Mouse (Mus musculus) embryonic facial prominence, embryonic 15.5 days (tissue): ENCODE measurements around the gene Lfng. TPM values are rescaled to one million over a fixed set of nuclear protein-coding genes. Genes with fewer than 3 reads are reported as not detected.

Experiments
- ATAC-seq: fragments of 200-750 bp; cut with Nextera tagmentation; 2 replicates; pipeline ENCODE4 v1.8.0; 2017; ENCODE audit warnings: low read depth, moderate TSS enrichment; ENCODE audit not compliant: insufficient number of reproducible peaks, low FRiP score, low TSS enrichment
- H3K27ac ChIP-seq: fragments of 300-500 bp; sonication (generic); replicated peaks from 2 replicates; pipeline ENCODE4 v1.5.1; 2015; ENCODE audit warnings: mild to moderate bottlenecking, inconsistent platforms
- H3K27me3 ChIP-seq: fragments of 300-500 bp; sonication (generic); 2 replicates; pipeline ENCODE4 v1.6.1; 2015; ENCODE audit warnings: inconsistent platforms
- H3K36me3 ChIP-seq: fragments of 300-500 bp; sonication (generic); 2 replicates; pipeline ENCODE4 v1.6.1; 2015; ENCODE audit warnings: mild to moderate bottlenecking, inconsistent platforms
- H3K4me1 ChIP-seq: fragments of 300-500 bp; sonication (generic); 2 replicates; pipeline ENCODE4 v1.6.1; 2015; ENCODE audit warnings: inconsistent platforms
- H3K4me2 ChIP-seq: fragments of 300-500 bp; sonication (generic); replicated peaks from 2 replicates; pipeline ENCODE4 v1.6.1; 2015; ENCODE audit warnings: mild to moderate bottlenecking, inconsistent platforms
- H3K4me3 ChIP-seq: fragments of 300-500 bp; sonication (generic); replicated peaks from 2 replicates; pipeline ENCODE4 v1.5.1; 2015; ENCODE audit warnings: mild to moderate bottlenecking, inconsistent platforms
- H3K9ac ChIP-seq: fragments of 300-500 bp; sonication (generic); 2 replicates; pipeline ENCODE4 v1.6.1; 2015; ENCODE audit warnings: inconsistent platforms
- H3K9me3 ChIP-seq: fragments of 300-500 bp; sonication (generic); replicated peaks from 2 replicates; pipeline ENCODE4 v1.6.1; 2016; ENCODE audit warnings: inconsistent platforms
- WGBS: fragments of 180-500 bp; shearing (Covaris S2); methylation state at CpG from one replicate; pipeline ENCODE4 v1.1.7; 2015; 5-methylcytosine and 5-hydroxymethylcytosine counted together
- polyA plus RNA-seq: library from polyadenylated mRNA; unstranded; fragments of >200 nt; fragmentation: Nextera tagmentation; extraction: Ambion mirVana; gene quantifications from 2 replicates; pipeline ENCODE4 v1.2.1, GENCODE M21; 2015

Lfng gene
- polyA plus RNA-seq, 1 experiment from 2014 or later: 31.8 TPM

GRCm38 (mm10) chr5:140596426-140596825, 10.7 kb upstream of the Lfng start:
- Histone ChIP-seq H3K4me2 (no peak overlapping the region), H3K9ac (no peak overlapping the region), H3K27ac (peak overlapping the region; percentile 72), H3K4me3 (no peak overlapping the region), H3K36me3 (no peaks in the 10 kb centered on the region), H3K4me1 (peaks cover 36% of the 10 kb centered on the region), H3K27me3 (no peaks in the 10 kb centered on the region), H3K9me3 (no peaks in the 10 kb centered on the region)
- ATAC-seq: no peak
- 48% methylated on average over 3 of the region's 3 CpGs for WGBS

- ATAC-seq: no peak
- H3K4me2 ChIP-seq: no peak overlapping the region
- no peaks in the 10 kb centered on the region for H3K27me3 ChIP-seq
- 50% methylated on average over 18 of the region's 18 CpGs for WGBS
- no peaks in the 10 kb centered on the region for H3K36me3 ChIP-seq
- no peak overlapping the region for H3K9ac ChIP-seq
- no peak overlapping the region for H3K4me3 ChIP-seq
- peaks cover 37% of the 10 kb centered on the region for H3K4me1 ChIP-seq
- H3K27ac ChIP-seq: peak overlapping the region; percentile 72
- H3K9me3 ChIP-seq: no peaks in the 10 kb centered on the region
Observed at GRCm38 (mm10) chr5:140596927-140597588, 10.1 kb upstream of the Lfng start.

GRCm38 (mm10) chr5:140597787-140598186, 9.3 kb upstream of the Lfng start:
- no peak overlapping the region for H3K4me3 ChIP-seq
- no peak overlapping the region for H3K27ac ChIP-seq
- H3K9ac ChIP-seq: no peak overlapping the region
- no peaks in the 10 kb centered on the region for H3K9me3 ChIP-seq
- no peaks in the 10 kb centered on the region for H3K36me3 ChIP-seq
- H3K4me2 ChIP-seq: no peak overlapping the region
- no peak for ATAC-seq
- 78% methylated on average over 4 of the region's 4 CpGs for WGBS
- no peaks in the 10 kb centered on the region for H3K27me3 ChIP-seq
- H3K4me1 ChIP-seq: peaks cover 42% of the 10 kb centered on the region

GRCm38 (mm10) chr5:140599939-140600338, 7.2 kb upstream of the Lfng start:
- H3K4me2 ChIP-seq: no peak overlapping the region
- 63% methylated on average over 5 of the region's 5 CpGs for WGBS
- H3K36me3 ChIP-seq: no peaks in the 10 kb centered on the region
- H3K4me3 ChIP-seq: no peak overlapping the region
- H3K9me3 ChIP-seq: no peaks in the 10 kb centered on the region
- no peak overlapping the region for H3K9ac ChIP-seq
- H3K27ac ChIP-seq: no peak overlapping the region
- H3K4me1 ChIP-seq: peaks cover 50% of the 10 kb centered on the region
- no peak for ATAC-seq
- 0 out of 2 replicates have a peak, but pooled peaks cover under 1% of the 10 kb centered on the region for H3K27me3 ChIP-seq

- Histone ChIP-seq H3K36me3 (no peaks in the 10 kb centered on the region), H3K27me3 (peaks cover 16% of the 10 kb centered on the region; the same call in 1 of the 2 replicates), H3K9me3 (no peaks in the 10 kb centered on the region), H3K4me3 (no peak overlapping the region), H3K4me1 (peaks cover 58% of the 10 kb centered on the region), H3K4me2 (no peak overlapping the region), H3K9ac (no peak overlapping the region), H3K27ac (peak overlapping the region; percentile 76)
- peak; percentile 80 for ATAC-seq
- 41% methylated on average over 12 of the region's 12 CpGs for WGBS
Observed at GRCm38 (mm10) chr5:140601712-140602111, 5.4 kb upstream of the Lfng start.

- peaks cover 16% of the 10 kb centered on the region; the same call in 1 of the 2 replicates for H3K27me3 ChIP-seq
- 57% methylated on average over 2 of the region's 2 CpGs for WGBS
- H3K4me1 ChIP-seq: peaks cover 58% of the 10 kb centered on the region
- H3K36me3 ChIP-seq: no peaks in the 10 kb centered on the region
- no peak for ATAC-seq
- no peak overlapping the region for H3K4me3 ChIP-seq
- H3K9me3 ChIP-seq: no peaks in the 10 kb centered on the region
- H3K4me2 ChIP-seq: no peak overlapping the region
- no peak overlapping the region for H3K9ac ChIP-seq
- no peak overlapping the region; the same call in 1 of the 2 replicates for H3K27ac ChIP-seq
Observed at GRCm38 (mm10) chr5:140602540-140602939, 4.6 kb upstream of the Lfng start.

GRCm38 (mm10) chr5:140604386-140604785, 2.7 kb upstream of the Lfng start:
- no peaks in the 10 kb centered on the region for H3K9me3 ChIP-seq
- H3K9ac ChIP-seq: no peak overlapping the region
- H3K4me3 ChIP-seq: no peak overlapping the region
- peaks cover 19% of the 10 kb centered on the region; the same call in 1 of the 2 replicates for H3K27me3 ChIP-seq
- ATAC-seq: no peak
- no peaks in the 10 kb centered on the region for H3K36me3 ChIP-seq
- no peak overlapping the region for H3K4me2 ChIP-seq
- 35% methylated on average over 8 of the region's 8 CpGs for WGBS
- H3K4me1 ChIP-seq: peaks cover 74% of the 10 kb centered on the region
- H3K27ac ChIP-seq: no peak overlapping the region; the same call in 1 of the 2 replicates

GRCm38 (mm10) chr5:140605228-140605627, 1.9 kb upstream of the Lfng start:
- Histone ChIP-seq H3K36me3 (no peaks in the 10 kb centered on the region), H3K9me3 (no peaks in the 10 kb centered on the region), H3K27me3 (peaks cover 19% of the 10 kb centered on the region; the same call in 1 of the 2 replicates), H3K4me1 (peaks cover 78% of the 10 kb centered on the region), H3K9ac (no peak overlapping the region), H3K4me3 (no peak overlapping the region), H3K27ac (no peak overlapping the region), H3K4me2 (no peak overlapping the region)
- ATAC-seq: no peak
- WGBS: 23% methylated on average over 3 of the region's 3 CpGs

GRCm38 (mm10) chr5:140606386-140606785, 734 bp upstream of the Lfng start:
- WGBS: under 1% methylated on average over 23 of the region's 23 CpGs
- H3K27me3 ChIP-seq: peaks cover 19% of the 10 kb centered on the region; the same call in 1 of the 2 replicates
- H3K9ac ChIP-seq: 0 out of 2 replicates have a peak overlapping the region, but pooled peaks have one; percentile 0
- H3K9me3 ChIP-seq: no peaks in the 10 kb centered on the region
- H3K4me1 ChIP-seq: peaks cover 82% of the 10 kb centered on the region
- peak overlapping the region; percentile 90 for H3K4me2 ChIP-seq
- no peaks in the 10 kb centered on the region for H3K36me3 ChIP-seq
- H3K4me3 ChIP-seq: peak overlapping the region; percentile 63
- no peak for ATAC-seq
- H3K27ac ChIP-seq: peak overlapping the region; percentile 68

- Histone ChIP-seq H3K36me3 (peaks cover 11% of the 10 kb centered on the region; the same call in 1 of the 2 replicates), H3K4me3 (peak overlapping the region; percentile 63), H3K4me2 (peak overlapping the region; percentile 90), H3K4me1 (peaks cover 82% of the 10 kb centered on the region), H3K27me3 (peaks cover 19% of the 10 kb centered on the region; the same call in 1 of the 2 replicates), H3K9me3 (no peaks in the 10 kb centered on the region), H3K9ac (peak overlapping the region; percentile 64), H3K27ac (peak overlapping the region; percentile 93)
- ATAC-seq: no peak
- under 1% methylated on average over 17 of the region's 17 CpGs for WGBS
Observed at GRCm38 (mm10) chr5:140607836-140608633, 915 bp downstream of the Lfng start.

- H3K4me3 ChIP-seq: peak overlapping the region; percentile 63
- peaks cover 82% of the 10 kb centered on the region for H3K4me1 ChIP-seq
- H3K27me3 ChIP-seq: peaks cover 19% of the 10 kb centered on the region; the same call in 1 of the 2 replicates
- H3K9ac ChIP-seq: peak overlapping the region; percentile 64
- peak overlapping the region; percentile 90 for H3K4me2 ChIP-seq
- no peaks in the 10 kb centered on the region for H3K9me3 ChIP-seq
- no peak for ATAC-seq
- peaks cover 16% of the 10 kb centered on the region for H3K36me3 ChIP-seq
- WGBS: 2% methylated on average over 16 of the region's 16 CpGs
- peak overlapping the region; percentile 93 for H3K27ac ChIP-seq
Observed at GRCm38 (mm10) chr5:140608634-140609015, 1.5 kb downstream of the Lfng start.
